Comparison of ENCODE assay signal across 8 mouse cellular contexts in the genomic region with DNA sequence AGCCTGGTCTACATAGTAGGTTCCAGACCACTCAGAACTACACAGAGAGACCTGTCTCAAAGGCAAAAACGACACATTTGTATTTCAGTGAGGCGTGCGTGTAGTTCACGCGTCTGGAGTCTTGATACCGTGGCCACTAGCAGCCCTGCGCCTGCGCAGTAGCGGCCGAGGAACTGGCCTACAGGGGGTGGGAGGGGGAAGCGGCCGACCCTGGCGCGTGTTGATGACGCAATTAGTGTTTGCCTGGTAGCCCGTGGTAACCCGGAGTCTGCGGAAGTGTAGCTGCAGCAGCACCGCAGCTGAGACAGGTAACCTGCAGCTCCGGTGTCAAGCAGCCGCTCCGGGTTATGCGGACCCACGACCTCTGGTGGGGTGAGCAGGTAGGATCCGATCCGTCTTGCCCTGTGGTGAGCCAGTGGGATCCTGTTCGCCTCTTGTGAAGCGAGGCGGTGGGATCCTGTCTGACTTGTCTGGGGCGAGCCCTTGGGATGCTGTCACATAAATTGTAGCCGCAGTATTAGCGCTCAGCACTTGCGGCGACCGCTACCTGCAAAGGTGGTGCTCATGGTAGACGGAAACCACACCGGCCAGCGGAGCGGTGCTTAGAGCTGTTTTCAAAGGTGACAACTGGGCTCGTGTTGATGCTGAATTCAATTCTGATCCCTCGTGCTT. TPM values are rescaled to one million over a fixed set of nuclear protein-coding genes. Genes with fewer than 3 reads are reported as not detected.
DNase-seq lines count a peak whose midpoint lies in the region; ATAC-seq and TF ChIP-seq lines count a peak whose summit lies in the region.

TSS of gene 2010111I01Rik (plus strand) at position 254 of the 672 bp plus-strand sequence.

- in situ Hi-C loops in CH12.LX (cut with MboI; ENCODE audit: low pct_ligation_motif_present, low pct_unique_long_range_greater_than_20kb, low sequenced_read_pairs) = no loop called here

- no peaks in the 10 kb centered on the region for H3K79me2 ChIP-seq in CH12.LX (replicated peaks; ENCODE audit: control insufficient read depth, extremely low read depth, insufficient read depth, poor library complexity, severe bottlenecking)

- peaks cover 6 to 15% of the 10 kb centered on the region in 2 experiments; a peak in 3 of 4 replicates for H3K4me1 ChIP-seq in CH12.LX (ENCODE audit: control insufficient read depth in 1 of 2, insufficient read depth in 2 of 2)
- H3K4me1 ChIP-seq in forebrain, embryonic 11.5 days (replicated peaks; ENCODE audit: control insufficient read depth, insufficient read depth, low read length) = no peaks in the 10 kb centered on the region
- H3K4me1 ChIP-seq in heart, embryonic 16.5 days (ENCODE audit: control insufficient read depth, insufficient read depth, low read length) = peaks cover 7% of the 10 kb centered on the region
- H3K4me1 ChIP-seq in liver, embryonic 15.5 days (replicated peaks) = peaks cover 15% of the 10 kb centered on the region
- H3K4me1 ChIP-seq in neural tube, embryonic 12.5 days = peaks cover 7% of the 10 kb centered on the region; the same call in 1 of the 2 replicates

- no peak for TF ChIP-seq RAD21 in CH12.LX (IDR thresholded peaks at IDR 0.05; ENCODE audit: low read depth, low read length)

- dilution Hi-C loops in CH12.LX (cut with MboI; ENCODE audit: extremely low pct_ligation_motif_present, extremely low pct_unique_long_range_greater_than_20kb, low sequenced_read_pairs) = no loop called here

- no peak for TF ChIP-seq CTCF in CH12.LX (conservative IDR thresholded peaks at IDR 0.05 in 1 of 2, IDR thresholded peaks at IDR 0.05 in 1 of 2; ENCODE audit: low read depth in 2 of 2, low read length in 2 of 2)

- H3K9ac ChIP-seq in CH12.LX (ENCODE audit: insufficient read depth, low read depth) = peak within 1 kb of the TSS; percentile 42
- peak within 1 kb of the TSS; percentile 62 for H3K9ac ChIP-seq in forebrain, embryonic 11.5 days (ENCODE audit: low read length)
- H3K9ac ChIP-seq in heart, embryonic 16.5 days (ENCODE audit: low read length) = peak within 1 kb of the TSS; percentile 80
- peak within 1 kb of the TSS; percentile 65 for H3K9ac ChIP-seq in liver, embryonic 15.5 days
- peak within 1 kb of the TSS; percentile 55 for H3K9ac ChIP-seq in neural tube, embryonic 12.5 days

- ATAC-seq in forebrain, embryonic 11.5 days (replicated peaks; ENCODE audit: low FRiP score) = peak; percentile 95
- ATAC-seq in heart, embryonic 16.5 days (replicated peaks; ENCODE audit: extremely low read depth, insufficient read depth, low FRiP score) = peak; percentile 92
- peak; percentile 90 for ATAC-seq in liver, embryonic 15.5 days (ENCODE audit: insufficient read depth)
- ATAC-seq in neural tube, embryonic 12.5 days (ENCODE audit: low FRiP score, low read depth) = peak; percentile 94

- no peaks in the 10 kb centered on the region for H3K27me3 ChIP-seq in CH12.LX (replicated peaks)
- H3K27me3 ChIP-seq in forebrain, embryonic 11.5 days (ENCODE audit: control insufficient read depth, insufficient read depth, low read length) = no peaks in the 10 kb centered on the region
- no peaks in the 10 kb centered on the region for H3K27me3 ChIP-seq in heart, embryonic 16.5 days (ENCODE audit: control insufficient read depth, insufficient read depth, low read length)
- H3K27me3 ChIP-seq in liver, embryonic 15.5 days = no peaks in the 10 kb centered on the region
- no peaks in the 10 kb centered on the region for H3K27me3 ChIP-seq in neural tube, embryonic 12.5 days (replicated peaks)

- peak within 1 kb of the TSS; percentile 78 to 95 (median 94) for H3K4me3 ChIP-seq in CH12.LX (replicated peaks in 1 of 3; ENCODE audit: low read depth in 2 of 3, low read length in 2 of 3, poor library complexity in 1 of 3)
- peak within 1 kb of the TSS; percentile 84 for H3K4me3 ChIP-seq in forebrain, embryonic 11.5 days (ENCODE audit: low read depth, low read length)
- H3K4me3 ChIP-seq in heart, embryonic 16.5 days (ENCODE audit: low read length) = peak within 1 kb of the TSS; percentile 95
- H3K4me3 ChIP-seq in liver, embryonic 15.5 days (replicated peaks) = peak within 1 kb of the TSS; percentile 80
- H3K4me3 ChIP-seq in neural tube, embryonic 12.5 days = peak within 1 kb of the TSS; percentile 73

- peak; percentile 91 for TF ChIP-seq POLR2A in CH12.LX (IDR thresholded peaks at IDR 0.05; ENCODE audit: low read depth, low read length)

- H3K27ac ChIP-seq in CH12.LX (ENCODE audit: insufficient read depth, low read depth) = no peak within 1 kb of the TSS
- no peak within 1 kb of the TSS for H3K27ac ChIP-seq in forebrain, embryonic 11.5 days (ENCODE audit: low read depth, low read length)
- H3K27ac ChIP-seq in heart, embryonic 16.5 days (ENCODE audit: low read length) = peak within 1 kb of the TSS; percentile 32
- H3K27ac ChIP-seq in liver, embryonic 15.5 days (replicated peaks) = 0 out of 2 replicates have a peak within 1 kb of the TSS, but pooled peaks have one; percentile 34
- H3K27ac ChIP-seq in neural tube, embryonic 12.5 days = no peak within 1 kb of the TSS

- H3K9me3 ChIP-seq in CH12.LX (replicated peaks; ENCODE audit: low read length) = no peaks in the 10 kb centered on the region
- H3K9me3 ChIP-seq in forebrain, embryonic 11.5 days (ENCODE audit: control insufficient read depth, low read length) = no peaks in the 10 kb centered on the region
- H3K9me3 ChIP-seq in heart, embryonic 16.5 days (replicated peaks; ENCODE audit: control insufficient read depth, low read length) = no peaks in the 10 kb centered on the region
- no peaks in the 10 kb centered on the region for H3K9me3 ChIP-seq in liver, embryonic 15.5 days (replicated peaks)
- no peaks in the 10 kb centered on the region for H3K9me3 ChIP-seq in neural tube, embryonic 12.5 days

- peak; percentile 97 for DNase-seq in CH12.LX (ENCODE audit: extremely low read depth)
- DNase-seq in c-Kit-positive CD71-positive TER-119-negative erythroid progenitor cells, embryonic 14.5 days (ENCODE audit: low read depth) = peak; percentile 96
- peak; percentile 99 for DNase-seq in forebrain, embryonic 11.5 days (ENCODE audit: low spot score)
- peak; percentile 98 to 99 for DNase-seq in kidney, postnatal 36 days
- DNase-seq in telencephalon, adult 2 months (ENCODE audit: low read depth, low spot score) = peak; percentile 94

- peak within 1 kb of the TSS; percentile 67 for H3K4me2 ChIP-seq in CH12.LX (ENCODE audit: insufficient read depth, low read depth, poor library complexity, severe bottlenecking)
- peak within 1 kb of the TSS; percentile 81 for H3K4me2 ChIP-seq in forebrain, embryonic 11.5 days (ENCODE audit: low read depth, low read length, severe bottlenecking)
- H3K4me2 ChIP-seq in heart, embryonic 16.5 days (ENCODE audit: low read depth, low read length) = peak within 1 kb of the TSS; percentile 96
- peak within 1 kb of the TSS; percentile 85 for H3K4me2 ChIP-seq in liver, embryonic 15.5 days
- peak within 1 kb of the TSS; percentile 85 for H3K4me2 ChIP-seq in neural tube, embryonic 12.5 days (replicated peaks)

- TF ChIP-seq EP300 in CH12.LX (IDR thresholded peaks at IDR 0.05; ENCODE audit: low read length) = no peak

- H3K36me3 ChIP-seq in CH12.LX (replicated peaks in 1 of 2; ENCODE audit: control insufficient read depth in 1 of 2, insufficient read depth in 1 of 2, low read length in 1 of 2) = peaks cover 6 to 12% of the 10 kb centered on the region in 2 experiments
- H3K36me3 ChIP-seq in forebrain, embryonic 11.5 days (ENCODE audit: control insufficient read depth, insufficient read depth, low read length) = no peaks in the 10 kb centered on the region
- no peaks in the 10 kb centered on the region for H3K36me3 ChIP-seq in heart, embryonic 16.5 days (ENCODE audit: control insufficient read depth, insufficient read depth)
- no peaks in the 10 kb centered on the region for H3K36me3 ChIP-seq in liver, embryonic 15.5 days (replicated peaks)
- peaks cover 3% of the 10 kb centered on the region; the same call in 1 of the 2 replicates for H3K36me3 ChIP-seq in neural tube, embryonic 12.5 days

- under 1% methylated on average over 41 of the region's 41 CpGs for WGBS in forebrain, embryonic 11.5 days
- under 1% methylated on average over 41 of the region's 41 CpGs for WGBS in heart, embryonic 16.5 days
- under 1% methylated on average over 41 of the region's 41 CpGs for WGBS in liver, embryonic 15.5 days (ENCODE audit: insufficient replicate concordance)
- WGBS in neural tube, embryonic 12.5 days = under 1% methylated on average over 41 of the region's 41 CpGs

TF ChIP-seq in CH12.LX, 34 proteins besides CTCF, POLR2A, EP300 and RAD21 (continues in another document):
- TF ChIP-seq JUND (conservative IDR thresholded peaks at IDR 0.05; ENCODE audit: low read depth, low read length) (0 out of 2 replicates have a peak, but pooled peaks have one; percentile 6), SIN3A (IDR thresholded peaks at IDR 0.05; ENCODE audit: low read length) (peak; percentile 99), E2F4 (IDR thresholded peaks at IDR 0.05; ENCODE audit: insufficient replicate concordance, low read depth, low read length) (no peak), ELF1 (IDR thresholded peaks at IDR 0.05; ENCODE audit: low read depth, low read length) (peak; percentile 98), NRF1 (IDR thresholded peaks at IDR 0.05; ENCODE audit: low read depth, low read length) (peak; percentile 97), UBTF (IDR thresholded peaks at IDR 0.05; ENCODE audit: low read depth, low read length) (no peak), ZNF384 (IDR thresholded peaks at IDR 0.05; ENCODE audit: low read depth, low read length) (no peak), JUN (IDR thresholded peaks at IDR 0.05; ENCODE audit: insufficient read depth, low read depth, low read length) (no peak), PAX5 (IDR thresholded peaks at IDR 0.05; ENCODE audit: low read length) (no peak), MEF2A (IDR thresholded peaks at IDR 0.05; ENCODE audit: borderline replicate concordance, low read depth, low read length) (peak; percentile 68), SMC3 (IDR thresholded peaks at IDR 0.05; ENCODE audit: low read depth, low read length) (no peak), RCOR1 (conservative IDR thresholded peaks at IDR 0.05; ENCODE audit: low read depth, low read length) (peak; percentile 2; the same call in 1 of the 2 replicates), ETS1 (conservative IDR thresholded peaks at IDR 0.05; ENCODE audit: low read depth, low read length) (peak; percentile 30), ZC3H11A (IDR thresholded peaks at IDR 0.05; ENCODE audit: low read depth, low read length) (no peak), MAX (IDR thresholded peaks at IDR 0.05; ENCODE audit: low read length) (no peak; the same call in none of the 2 replicates)

RNA-seq across cellular contexts. Expression of gene 2010111I01Rik, which starts in this region (rescaled TPM):
- total RNA-seq in CH12.LX (2012; rRNA removed) (19.8 and 23.3 TPM in 2 replicates), CH12.LX (2014; rRNA removed) (14.4 and 15.8 TPM in 2 replicates)
- polyA plus RNA-seq in CH12.LX (2012; ENCODE audit: insufficient read length, low read depth) = 13.3 and 18.8 TPM in 2 replicates
- polyA plus RNA-seq in forebrain, embryonic 11.5 days (2014; fragmentation: Nextera tagmentation; extraction: Ambion mirVana) = 36.1 and 38.9 TPM in 2 replicates
- polyA plus RNA-seq in heart, embryonic 16.5 days (2015; fragmentation: Nextera tagmentation; extraction: Ambion mirVana) = 69.8 and 71.1 TPM in 2 replicates
- 14.6 and 15.6 TPM in 2 replicates for polyA plus RNA-seq in liver, embryonic 15.5 days (2015; fragmentation: Nextera tagmentation; extraction: Ambion mirVana)
- 79.3 and 89.8 TPM in 2 replicates for polyA plus RNA-seq in neural tube, embryonic 12.5 days (2016; fragmentation: Nextera tagmentation; extraction: Ambion mirVana)

Comparison
In these comparisons a context has a peak if more than half of its experiments do, and no peak if none do; other contexts are left out.
1. H3K27ac ChIP-seq: peak in heart, embryonic 16.5 days (single experiment) and liver, embryonic 15.5 days (single experiment); none in CH12.LX (single experiment), forebrain, embryonic 11.5 days (single experiment) and neural tube, embryonic 12.5 days (single experiment).
2. Peak in every context shown above with its lines, with median percentiles within 50 percentile points of each other: DNase-seq, H3K4me2 ChIP-seq, H3K4me3 ChIP-seq, H3K9ac ChIP-seq and ATAC-seq.